In genomic region chr2:32877303-32877702, GRCm38 (mm10) we compare ENCODE assay signal across 8 mouse cellular contexts. TPM values are rescaled to one million over a fixed set of nuclear protein-coding genes. Genes with fewer than 3 reads are reported as not detected.
DNase-seq lines count a peak whose midpoint lies in the region; ATAC-seq lines count a peak whose summit lies in the region.

No protein-coding gene starts in this region.

- no peaks in the 10 kb centered on the region for H3K9me3 ChIP-seq in heart, embryonic 12.5 days (replicated peaks)
- no peaks in the 10 kb centered on the region for H3K9me3 ChIP-seq in hindbrain, embryonic 16.5 days (ENCODE audit: control insufficient read depth, low read length)
- no peaks in the 10 kb centered on the region for H3K9me3 ChIP-seq in midbrain, embryonic 10.5 days (replicated peaks)

- H3K9ac ChIP-seq in heart, embryonic 12.5 days = peak overlapping the region; percentile 90
- H3K9ac ChIP-seq in hindbrain, embryonic 16.5 days (ENCODE audit: low read depth, low read length) = peak overlapping the region; percentile 89

- H3K4me1 ChIP-seq in heart, embryonic 12.5 days (replicated peaks) = peaks cover 69% of the 10 kb centered on the region
- peaks cover 58% of the 10 kb centered on the region for H3K4me1 ChIP-seq in hindbrain, embryonic 16.5 days (ENCODE audit: control insufficient read depth, insufficient read depth, low read depth, low read length)
- H3K4me1 ChIP-seq in midbrain, embryonic 10.5 days = peaks cover 79% of the 10 kb centered on the region

- intact Hi-C loops in heart, postnatal 14 days (cut with DNase I) = no loop called here
- intact Hi-C loops in left cerebral cortex, postnatal 4 days (cut with DNase I) = no loop called here

- H3K27ac ChIP-seq in heart, embryonic 12.5 days (ENCODE audit: poor library complexity, severe bottlenecking) = peak overlapping the region; percentile 92
- 0 out of 2 replicates have a peak overlapping the region, but pooled peaks have one; percentile 85 for H3K27ac ChIP-seq in hindbrain, embryonic 16.5 days (ENCODE audit: low read depth, low read length)
- H3K27ac ChIP-seq in midbrain, embryonic 10.5 days (replicated peaks) = peak overlapping the region; percentile 99; the same call in 1 of the 2 replicates

- 15% methylated on average over 5 of the region's 5 CpGs for WGBS in heart, embryonic 12.5 days
- WGBS in hindbrain, embryonic 16.5 days = 30% methylated on average over 5 of the region's 5 CpGs
- WGBS in midbrain, embryonic 10.5 days = 25% methylated on average over 5 of the region's 5 CpGs

- no peak for DNase-seq in heart, postnatal 14 days
- DNase-seq in adipocyte (ENCODE audit: low spot score) = peak; percentile 58
- no peak for DNase-seq in midbrain, embryonic 10.5 days (ENCODE audit: low spot score)
- no peak for DNase-seq in ovary, postnatal 10 days (ENCODE audit: low spot score)
- no peak for DNase-seq in left cerebral cortex, postnatal 4 days

- peak overlapping the region; percentile 76 for H3K4me3 ChIP-seq in heart, embryonic 12.5 days
- H3K4me3 ChIP-seq in hindbrain, embryonic 16.5 days (ENCODE audit: low read length) = peak overlapping the region; percentile 64
- H3K4me3 ChIP-seq in midbrain, embryonic 10.5 days = peak overlapping the region; percentile 78

- no peaks in the 10 kb centered on the region for H3K36me3 ChIP-seq in heart, embryonic 12.5 days
- no peaks in the 10 kb centered on the region for H3K36me3 ChIP-seq in hindbrain, embryonic 16.5 days (ENCODE audit: control insufficient read depth, insufficient read depth, low read length)
- H3K36me3 ChIP-seq in midbrain, embryonic 10.5 days = no peaks in the 10 kb centered on the region

- no peak for ATAC-seq in heart, embryonic 12.5 days (ENCODE audit: insufficient number of reproducible peaks, low FRiP score)
- no peak for ATAC-seq in hindbrain, embryonic 16.5 days
- no peak for ATAC-seq in monocyte, adult 5-6 weeks (replicated peaks; ENCODE audit: insufficient number of reproducible peaks, low FRiP score, low TSS enrichment, poor library complexity, severe bottlenecking)

- peak overlapping the region; percentile 81 for H3K4me2 ChIP-seq in heart, embryonic 12.5 days
- H3K4me2 ChIP-seq in hindbrain, embryonic 16.5 days (ENCODE audit: low read length) = peak overlapping the region; percentile 84

- no peaks in the 10 kb centered on the region for H3K27me3 ChIP-seq in heart, embryonic 12.5 days (replicated peaks)
- H3K27me3 ChIP-seq in hindbrain, embryonic 16.5 days (replicated peaks; ENCODE audit: control insufficient read depth, insufficient read depth, low read length) = no peaks in the 10 kb centered on the region
- peaks cover 23% of the 10 kb centered on the region for H3K27me3 ChIP-seq in midbrain, embryonic 10.5 days (ENCODE audit: low read depth, poor library complexity, severe bottlenecking)

RNA-seq across cellular contexts. Expression of gene Fam129b, which starts 1.4 kb away (rescaled TPM):
- polyA plus RNA-seq in heart, embryonic 12.5 days (2016; fragmentation: Nextera tagmentation; extraction: Ambion mirVana) = 62.0 and 64.4 TPM in 2 replicates
- total RNA-seq in heart, postnatal 14 days (2021) = 10 to 100 TPM; 31.2 to 33.4 TPM
- polyA plus RNA-seq in hindbrain, embryonic 16.5 days (2015; fragmentation: Nextera tagmentation; extraction: Ambion mirVana) = 31.7 and 37.0 TPM in 2 replicates
- polyA plus RNA-seq in midbrain, embryonic 10.5 days (2016; fragmentation: Nextera tagmentation; extraction: Ambion mirVana) = 23.5 and 25.5 TPM in 2 replicates
- 12.9 to 14.8 TPM (median 14.4 TPM) in 3 replicates for total RNA-seq in monocyte, adult 5-6 weeks (2017)
- 10 to 100 TPM; 55.1 to 63.3 TPM for total RNA-seq in left cerebral cortex, postnatal 4 days (2021)

RNA-seq across cellular contexts. Expression of gene Stxbp1, which starts 30.3 kb away (rescaled TPM):
- polyA plus RNA-seq in heart, embryonic 12.5 days (2016; fragmentation: Nextera tagmentation; extraction: Ambion mirVana) = 30.8 and 31.1 TPM in 2 replicates
- 10 to 100 TPM; 19.5 to 22.7 TPM for total RNA-seq in heart, postnatal 14 days (2021)
- 357 and 362 TPM in 2 replicates for polyA plus RNA-seq in hindbrain, embryonic 16.5 days (2015; fragmentation: Nextera tagmentation; extraction: Ambion mirVana)
- polyA plus RNA-seq in midbrain, embryonic 10.5 days (2016; fragmentation: Nextera tagmentation; extraction: Ambion mirVana) = 31.4 and 45.6 TPM in 2 replicates
- 0.43 to 1.2 TPM (median 1.1 TPM) in 3 replicates for total RNA-seq in monocyte, adult 5-6 weeks (2017)
- 100 to 1,000 TPM; 557 to 578 TPM for total RNA-seq in left cerebral cortex, postnatal 4 days (2021)

Comparison
In these comparisons a context has a peak if more than half of its experiments do, and no peak if none do; other contexts are left out.
1. RNA of gene Stxbp1, which starts 30.3 kb away (total RNA-seq): 557 to 578 TPM in left cerebral cortex, postnatal 4 days; 19.5 to 22.7 TPM in heart, postnatal 14 days and 0.43 to 1.2 TPM in monocyte, adult 5-6 weeks; every median in the first group is over 10 times any median in the second.
2. Peak in every context shown above with its lines, with median percentiles within 50 percentile points of each other: H3K27ac ChIP-seq and H3K4me3 ChIP-seq.